In the genomic region with DNA sequence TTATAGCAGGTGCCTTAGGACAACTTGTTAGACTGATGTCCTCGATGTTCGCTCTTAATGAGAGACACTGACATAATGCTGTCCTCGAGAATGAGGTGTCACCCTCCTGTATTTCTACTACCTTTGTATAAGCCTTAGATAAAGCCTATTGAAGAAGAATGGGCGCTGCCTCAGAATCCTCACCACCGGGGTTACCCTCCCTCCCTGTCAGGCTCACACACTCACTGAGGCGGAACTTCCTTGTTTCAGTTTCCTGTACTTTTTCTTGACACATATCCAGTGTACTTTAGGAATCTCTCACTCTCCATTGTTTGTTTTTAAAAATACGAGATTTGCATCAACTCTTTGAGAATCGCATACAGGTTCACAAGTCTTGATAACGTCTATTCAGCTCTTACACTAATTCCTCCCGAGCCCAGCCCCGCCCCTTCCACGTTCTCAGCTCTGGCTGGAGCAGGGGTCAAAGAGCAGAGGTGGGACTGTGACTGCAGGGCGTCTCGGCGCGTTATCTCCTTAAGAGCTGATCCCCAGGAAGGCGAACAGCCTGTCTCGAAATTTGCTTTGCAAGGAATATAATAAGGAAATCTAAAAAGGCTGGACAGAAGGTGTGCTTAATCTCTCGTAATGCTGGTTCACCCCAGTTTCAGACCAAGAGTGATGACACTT, we compare ENCODE assay signal across 8 mouse cellular contexts. TPM values are rescaled to one million over a fixed set of nuclear protein-coding genes. Genes with fewer than 3 reads are reported as not detected.
DNase-seq lines count a peak whose midpoint lies in the region; ATAC-seq and TF ChIP-seq lines count a peak whose summit lies in the region.

No protein-coding gene starts in this region.

- ATAC-seq in forebrain, embryonic 12.5 days (ENCODE audit: low FRiP score), result no peak
- ATAC-seq in neural tube, embryonic 15.5 days (ENCODE audit: low FRiP score), result no peak

- no peaks in the 10 kb centered on the region for H3K27me3 ChIP-seq in forebrain, embryonic 12.5 days
- no peaks in the 10 kb centered on the region for H3K27me3 ChIP-seq in neural tube, embryonic 15.5 days (replicated peaks)

- H3K4me1 ChIP-seq in forebrain, embryonic 12.5 days, result peaks cover 8% of the 10 kb centered on the region; the same call in 1 of the 2 replicates
- no peaks in the 10 kb centered on the region; the same call in 1 of the 2 replicates for H3K4me1 ChIP-seq in lung, adult 2 months (ENCODE audit: control insufficient read depth, insufficient read depth, low read length)
- peaks cover 5% of the 10 kb centered on the region; the same call in 1 of the 2 replicates for H3K4me1 ChIP-seq in neural tube, embryonic 15.5 days

- 0 out of 2 replicates have a peak overlapping the region, but pooled peaks have one; percentile 5 for H3K9ac ChIP-seq in forebrain, embryonic 12.5 days
- H3K9ac ChIP-seq in neural tube, embryonic 15.5 days (replicated peaks), result 0 out of 2 replicates have a peak overlapping the region, but pooled peaks have one; percentile 14

- intact Hi-C loops in left cerebral cortex, postnatal 14 days (cut with DNase I), result no loop called here

- no peak for TF ChIP-seq CTCF in lung, adult 2 months (IDR thresholded peaks at IDR 0.05; ENCODE audit: insufficient read depth, low read length)

- 9% methylated on average over 19 of the region's 19 CpGs for WGBS in forebrain, embryonic 12.5 days
- WGBS in lung, adult 2 months, result 10% methylated on average over 19 of the region's 19 CpGs
- WGBS in neural tube, embryonic 15.5 days, result 16% methylated on average over 19 of the region's 19 CpGs

- peak overlapping the region; percentile 45 for H3K4me2 ChIP-seq in forebrain, embryonic 12.5 days
- peak overlapping the region; percentile 50 for H3K4me2 ChIP-seq in neural tube, embryonic 15.5 days

- no peak overlapping the region for H3K27ac ChIP-seq in forebrain, embryonic 12.5 days
- no peak overlapping the region for H3K27ac ChIP-seq in neural tube, embryonic 15.5 days (replicated peaks)

- TF ChIP-seq POLR2A in lung, adult 2 months (IDR thresholded peaks at IDR 0.05; ENCODE audit: borderline replicate concordance, extremely low read depth, low read depth, low read length), result no peak

- no peaks in the 10 kb centered on the region for H3K36me3 ChIP-seq in forebrain, embryonic 12.5 days (replicated peaks)
- no peaks in the 10 kb centered on the region for H3K36me3 ChIP-seq in neural tube, embryonic 15.5 days

- H3K4me3 ChIP-seq in forebrain, embryonic 12.5 days (replicated peaks), result peak overlapping the region; percentile 19; the same call in 1 of the 2 replicates
- H3K4me3 ChIP-seq in lung, adult 2 months (replicated peaks; ENCODE audit: extremely low read depth, low read depth, low read length), result peak overlapping the region; percentile 38
- peak overlapping the region; percentile 17 for H3K4me3 ChIP-seq in neural tube, embryonic 15.5 days (replicated peaks)

- H3K9me3 ChIP-seq in forebrain, embryonic 12.5 days, result no peaks in the 10 kb centered on the region
- H3K9me3 ChIP-seq in neural tube, embryonic 15.5 days (replicated peaks), result no peaks in the 10 kb centered on the region

- peak; percentile 19 for DNase-seq in ovary, postnatal 36 days (ENCODE audit: low spot score)
- DNase-seq in ovary, adult 18-20 months (ENCODE audit: low spot score), result no peak
- peak; percentile 14 for DNase-seq in kidney, adult 11 months
- DNase-seq in lung, adult 2 months, result peak; percentile 19
- DNase-seq in left cerebral cortex, postnatal 14 days (ENCODE audit: low spot score in 2 of 2), result no peak
- no peak for DNase-seq in right cerebral cortex, postnatal 25 days

RNA-seq across cellular contexts. Expression of a gene that starts 4.9 kb away (rescaled TPM):
- not detected in 2 replicates for polyA plus RNA-seq in forebrain, embryonic 12.5 days (2016; fragmentation: Nextera tagmentation; extraction: Ambion mirVana)
- polyA plus RNA-seq in lung, adult 2 months (2012; rRNA removed), result not detected in 2 replicates
- polyA plus RNA-seq in neural tube, embryonic 15.5 days (2015; fragmentation: Nextera tagmentation; extraction: Ambion mirVana), result 0.09 and 0.14 TPM in 2 replicates
- not detected for total RNA-seq in left cerebral cortex, postnatal 14 days (2021)

RNA-seq across cellular contexts. Expression of a gene that starts 39.1 kb away (rescaled TPM):
- 2.1 and 2.3 TPM in 2 replicates for polyA plus RNA-seq in forebrain, embryonic 12.5 days (2016; fragmentation: Nextera tagmentation; extraction: Ambion mirVana)
- not detected in 2 replicates for polyA plus RNA-seq in lung, adult 2 months (2012; rRNA removed)
- 0.45 and 1.1 TPM in 2 replicates for polyA plus RNA-seq in neural tube, embryonic 15.5 days (2015; fragmentation: Nextera tagmentation; extraction: Ambion mirVana)
- under 1 TPM; 0.37 to 0.49 TPM for total RNA-seq in left cerebral cortex, postnatal 14 days (2021)

Comparison
In these comparisons a context has a peak if more than half of its experiments do, and no peak if none do; other contexts are left out.
1. DNase-seq: peak in ovary, postnatal 36 days (single experiment), kidney, adult 11 months (single experiment) and lung, adult 2 months (single experiment); none in ovary, adult 18-20 months (single experiment), left cerebral cortex, postnatal 14 days (0 of 2) and right cerebral cortex, postnatal 25 days (single experiment).
2. Peak in every context shown above with its lines, with median percentiles within 50 percentile points of each other: H3K4me3 ChIP-seq.